Mouse (Mus musculus) urinary bladder, postnatal 4 days (tissue): ENCODE results near the gene Vmn1r25.
"Not testable (repeated sequence)": the region's sequence is repeated elsewhere in the genome, so short reads cannot be mapped to it uniquely, and the experiment has no call there.

Experiments
- DNase-seq, 2 experiments: peaks; one replicate each; pipeline ENCODE4 v3.0.0; 2021 to 2022; ENCODE audit warnings: low spot score in 2 of 2

Gene Vmn1r25

DNA sequence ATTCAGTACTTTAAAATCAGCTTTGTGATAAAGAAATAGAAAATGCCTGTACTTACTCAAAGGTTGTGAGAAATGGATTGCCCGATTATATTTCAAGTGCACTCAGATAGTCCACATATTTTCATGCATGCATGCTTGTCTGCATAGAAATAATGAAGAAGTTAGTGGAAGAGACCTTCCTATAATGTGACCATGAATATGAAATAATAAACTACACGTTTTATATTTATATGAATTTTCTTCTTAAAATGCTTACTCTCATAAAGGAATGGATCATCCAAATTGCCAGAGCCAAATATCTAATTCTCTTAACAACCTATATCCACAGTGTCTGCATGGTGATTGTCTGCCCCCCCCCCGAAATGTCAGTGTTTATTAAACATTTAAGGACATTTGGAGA is at the start of gene Vmn1r25:
Vmn1r25 (minus strand) TSS at position 101 of the 400 bp plus-strand sequence.
- DNase-seq = no peak

- not testable (repeated sequence) for DNase-seq
Observed at GRCm38 (mm10) chr6:58017478-58017877, 36.9 kb upstream of the Vmn1r25 start.

DNA sequence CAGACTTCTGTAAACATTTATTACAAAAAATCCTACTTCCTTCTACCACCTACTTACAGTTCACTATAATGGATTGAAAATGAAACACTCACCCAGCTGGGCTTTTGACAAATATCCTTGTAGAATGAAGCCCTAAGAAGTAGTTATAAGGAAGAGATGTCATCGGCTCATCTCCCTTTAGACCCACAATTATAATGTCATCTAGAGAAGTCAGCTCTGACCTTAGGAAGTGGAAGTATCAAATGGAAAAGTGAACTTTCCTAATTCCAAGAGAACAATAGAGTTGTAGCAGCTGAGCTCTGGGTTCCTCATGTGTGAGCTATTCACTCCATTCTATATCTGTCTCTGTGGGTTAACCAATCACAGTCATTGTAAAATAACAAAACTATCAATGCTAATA is 34.4 kb upstream of the Vmn1r25 start, which contains the start of gene Vmn1r26:
Vmn1r26 (minus strand) TSS at position 101 of the 400 bp plus-strand sequence.
- no peak for DNase-seq

DNA sequence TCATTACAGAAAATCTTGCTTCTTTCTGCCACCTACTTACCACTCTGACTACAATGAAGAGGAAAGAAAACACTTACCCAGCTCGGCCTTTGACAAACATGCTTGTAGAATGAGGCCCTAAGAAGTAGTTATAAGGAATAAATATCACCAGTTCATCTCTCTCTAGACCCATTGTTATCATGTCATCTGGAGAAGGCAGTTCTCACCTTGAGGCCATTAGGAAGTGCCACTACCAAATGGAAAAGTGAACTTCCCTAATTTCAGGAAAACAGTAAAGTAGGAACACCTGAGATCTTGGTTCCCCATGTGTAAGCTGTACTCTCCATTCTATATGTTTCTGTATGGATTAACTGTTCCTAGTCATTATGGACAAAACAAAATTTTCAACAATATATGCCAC is 19.2 kb downstream of the Vmn1r25 start, which contains the start of gene Vmn1r24:
Vmn1r24 (minus strand) TSS at position 101 of the 400 bp plus-strand sequence.
- not testable (repeated sequence) for DNase-seq
